Mouse (Mus musculus): ENCODE results near the gene Eya3. TPM values are rescaled to one million over a fixed set of nuclear protein-coding genes. Genes with fewer than 3 reads are reported as not detected.
"Not testable (repeated sequence)": the region's sequence is repeated elsewhere in the genome, so short reads cannot be mapped to it uniquely, and the experiment has no call there.

Gene Eya3
- polyA plus RNA-seq, 1 experiment from 2014 or later: 12.8 TPM

GRCm38 (mm10) chr4:132600465-132600864 lies 38.3 kb upstream of the Eya3 start:
- Histone ChIP-seq H3K9ac (ENCODE audit: low read depth, low read length) (no peak overlapping the region), H3K9me3 (replicated peaks; ENCODE audit: low read length) (no peaks in the 10 kb centered on the region), H3K36me3 (ENCODE audit: insufficient read depth, low read length) (no peaks in the 10 kb centered on the region), H3K27ac (no peak overlapping the region), H3K4me3 (replicated peaks; ENCODE audit: low read depth, low read length) (no peak overlapping the region), H3K4me2 (ENCODE audit: low read length) (no peak overlapping the region), H3K4me1 (replicated peaks; ENCODE audit: insufficient read depth, low read length) (no peaks in the 10 kb centered on the region), H3K27me3 (ENCODE audit: insufficient read depth, low read length) (no peaks in the 10 kb centered on the region)
- 83% methylated on average over 6 of the region's 6 CpGs for WGBS
- no peak for ATAC-seq (replicated peaks; ENCODE audit: low FRiP score, low read depth)
- no peak for TF ChIP-seq CTCF (IDR thresholded peaks at IDR 0.05; ENCODE audit: low read depth)
- no peak for DNase-seq (ENCODE audit: low spot score)

- ATAC-seq (replicated peaks; ENCODE audit: low FRiP score, low read depth); H3K27ac ChIP-seq; H3K27me3 ChIP-seq (ENCODE audit: insufficient read depth, low read length); H3K9ac ChIP-seq (ENCODE audit: low read depth, low read length); DNase-seq (ENCODE audit: low spot score); H3K4me1 ChIP-seq (replicated peaks; ENCODE audit: insufficient read depth, low read length); H3K4me3 ChIP-seq (replicated peaks; ENCODE audit: low read depth, low read length); H3K36me3 ChIP-seq (ENCODE audit: insufficient read depth, low read length); H3K4me2 ChIP-seq (ENCODE audit: low read length); H3K9me3 ChIP-seq (replicated peaks; ENCODE audit: low read length): not testable (repeated sequence)
- WGBS: 88% methylated on average over 4 of the region's 5 CpGs
Measured at GRCm38 (mm10) chr4:132601242-132601641, 37.5 kb upstream of the Eya3 start.

GRCm38 (mm10) chr4:132603468-132603867 lies 35.3 kb upstream of the Eya3 start:
- Histone ChIP-seq H3K27me3 (ENCODE audit: insufficient read depth, low read length) (no peaks in the 10 kb centered on the region), H3K36me3 (ENCODE audit: insufficient read depth, low read length) (no peaks in the 10 kb centered on the region), H3K4me1 (replicated peaks; ENCODE audit: insufficient read depth, low read length) (no peaks in the 10 kb centered on the region), H3K9me3 (replicated peaks; ENCODE audit: low read length) (no peaks in the 10 kb centered on the region), H3K4me2 (ENCODE audit: low read length) (no peak overlapping the region), H3K9ac (ENCODE audit: low read depth, low read length) (no peak overlapping the region), H3K4me3 (replicated peaks; ENCODE audit: low read depth, low read length) (no peak overlapping the region), H3K27ac (no peak overlapping the region)
- WGBS: 73% methylated on average over 4 of the region's 4 CpGs
- ATAC-seq (replicated peaks; ENCODE audit: low FRiP score, low read depth) (no peak), DNase-seq (ENCODE audit: low spot score) (no peak)
- TF ChIP-seq CTCF (IDR thresholded peaks at IDR 0.05; ENCODE audit: low read depth): no peak

- TF ChIP-seq CTCF (IDR thresholded peaks at IDR 0.05; ENCODE audit: low read depth): no peak
- no peaks in the 10 kb centered on the region for H3K27me3 ChIP-seq (ENCODE audit: insufficient read depth, low read length)
- H3K4me3 ChIP-seq (replicated peaks; ENCODE audit: low read depth, low read length): no peak overlapping the region
- no peaks in the 10 kb centered on the region for H3K4me1 ChIP-seq (replicated peaks; ENCODE audit: insufficient read depth, low read length)
- DNase-seq (ENCODE audit: low spot score) (peak; percentile 55), ATAC-seq (replicated peaks; ENCODE audit: low FRiP score, low read depth) (no peak)
- no peaks in the 10 kb centered on the region for H3K36me3 ChIP-seq (ENCODE audit: insufficient read depth, low read length)
- H3K4me2 ChIP-seq (ENCODE audit: low read length): no peak overlapping the region
- H3K27ac ChIP-seq: no peak overlapping the region
- WGBS: 22% methylated on average over 5 of the region's 5 CpGs
- no peak overlapping the region for H3K9ac ChIP-seq (ENCODE audit: low read depth, low read length)
- no peaks in the 10 kb centered on the region for H3K9me3 ChIP-seq (replicated peaks; ENCODE audit: low read length)
Measured at GRCm38 (mm10) chr4:132605816-132606215, 33.0 kb upstream of the Eya3 start.

GRCm38 (mm10) chr4:132608147-132608546 lies 30.6 kb upstream of the Eya3 start:
- H3K9ac ChIP-seq (ENCODE audit: low read depth, low read length): no peak overlapping the region
- no peak overlapping the region for H3K4me2 ChIP-seq (ENCODE audit: low read length)
- H3K36me3 ChIP-seq (ENCODE audit: insufficient read depth, low read length): no peaks in the 10 kb centered on the region
- ATAC-seq (replicated peaks; ENCODE audit: low FRiP score, low read depth): no peak
- H3K4me1 ChIP-seq (replicated peaks; ENCODE audit: insufficient read depth, low read length): no peaks in the 10 kb centered on the region
- no peak for TF ChIP-seq CTCF (IDR thresholded peaks at IDR 0.05; ENCODE audit: low read depth)
- no peaks in the 10 kb centered on the region for H3K9me3 ChIP-seq (replicated peaks; ENCODE audit: low read length)
- H3K27ac ChIP-seq: no peak overlapping the region
- H3K4me3 ChIP-seq (replicated peaks; ENCODE audit: low read depth, low read length): no peak overlapping the region
- H3K27me3 ChIP-seq (ENCODE audit: insufficient read depth, low read length): no peaks in the 10 kb centered on the region
- WGBS: 38% methylated on average over 4 of the region's 4 CpGs
- no peak for DNase-seq (ENCODE audit: low spot score)

- Histone ChIP-seq H3K9ac (ENCODE audit: low read depth, low read length) (no peak overlapping the region), H3K4me2 (ENCODE audit: low read length) (no peak overlapping the region), H3K27ac (no peak overlapping the region), H3K4me3 (replicated peaks; ENCODE audit: low read depth, low read length) (no peak overlapping the region), H3K36me3 (ENCODE audit: insufficient read depth, low read length) (no peaks in the 10 kb centered on the region), H3K27me3 (ENCODE audit: insufficient read depth, low read length) (no peaks in the 10 kb centered on the region), H3K9me3 (replicated peaks; ENCODE audit: low read length) (no peaks in the 10 kb centered on the region), H3K4me1 (replicated peaks; ENCODE audit: insufficient read depth, low read length) (no peaks in the 10 kb centered on the region)
- WGBS: 75% methylated on average over 3 of the region's 3 CpGs
- DNase-seq (ENCODE audit: low spot score) (no peak), ATAC-seq (replicated peaks; ENCODE audit: low FRiP score, low read depth) (no peak)
- TF ChIP-seq CTCF (IDR thresholded peaks at IDR 0.05; ENCODE audit: low read depth): no peak
Measured at GRCm38 (mm10) chr4:132610301-132610984, 28.3 kb upstream of the Eya3 start.

- TF ChIP-seq CTCF (IDR thresholded peaks at IDR 0.05; ENCODE audit: low read depth): no peak
- no peak overlapping the region for H3K9ac ChIP-seq (ENCODE audit: low read depth, low read length)
- 79% methylated on average over 8 of the region's 8 CpGs for WGBS
- DNase-seq (ENCODE audit: low spot score) (no peak), ATAC-seq (replicated peaks; ENCODE audit: low FRiP score, low read depth) (no peak)
- no peaks in the 10 kb centered on the region for H3K27me3 ChIP-seq (ENCODE audit: insufficient read depth, low read length)
- 0 out of 2 replicates have a peak, but pooled peaks cover 3% of the 10 kb centered on the region for H3K9me3 ChIP-seq (replicated peaks; ENCODE audit: low read length)
- H3K36me3 ChIP-seq (ENCODE audit: insufficient read depth, low read length): no peaks in the 10 kb centered on the region
- no peak overlapping the region for H3K4me2 ChIP-seq (ENCODE audit: low read length)
- H3K4me3 ChIP-seq (replicated peaks; ENCODE audit: low read depth, low read length): no peak overlapping the region
- no peak overlapping the region for H3K27ac ChIP-seq
- no peaks in the 10 kb centered on the region for H3K4me1 ChIP-seq (replicated peaks; ENCODE audit: insufficient read depth, low read length)
Measured at GRCm38 (mm10) chr4:132611320-132611719, 27.5 kb upstream of the Eya3 start.

All from kidney, postnatal 0 days (tissue).